Mouse (Mus musculus) lung, adult 2 months (tissue): ENCODE measurements around the gene Ticrr.

Experiments
- CTCF ChIP-seq: fragments of 200-500 bp; IDR thresholded peaks from 2 replicates; pipeline ENCODE4 v1.5.1; 2011; ENCODE audit warnings: mild to moderate bottlenecking, low read length, control low read depth; ENCODE audit not compliant: insufficient read depth
- POLR2A ChIP-seq: fragments of 200-500 bp; IDR thresholded peaks from 2 replicates; pipeline ENCODE4 v1.6.1; 2011; ENCODE audit warnings: low read depth, mild to moderate bottlenecking, control low read depth, low read length, borderline replicate concordance; ENCODE audit errors: extremely low read depth

- TF ChIP-seq CTCF (peak; percentile 85), POLR2A (no peak)
Observed at GRCm38 (mm10) chr7:79728219-79728618, 68.2 kb downstream of the Ticrr start.
